Mouse (Mus musculus): ENCODE measurements around the gene Psma1.

DNA sequence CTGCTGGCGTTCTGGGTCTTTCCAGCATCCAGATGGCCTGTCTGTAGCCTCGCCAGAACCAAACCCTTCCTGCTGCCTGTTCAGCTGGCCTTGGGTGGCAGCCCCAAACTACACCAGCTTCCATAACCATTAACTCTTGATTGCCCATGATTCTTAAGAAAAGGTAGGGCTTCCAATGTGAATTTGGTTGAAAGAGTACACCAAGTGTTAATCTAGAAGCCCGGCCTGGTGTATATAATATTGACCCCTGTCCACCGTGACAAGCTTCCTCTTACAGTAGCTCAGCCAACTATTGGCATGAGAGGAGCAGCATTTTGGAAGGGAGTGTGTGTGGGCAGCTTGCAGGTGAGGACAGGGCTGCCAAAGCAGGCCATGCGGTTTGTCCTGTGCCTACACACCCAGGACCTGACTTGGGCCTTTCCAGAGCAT, 14.2 kb upstream of the Psma1 start:
- TF ChIP-seq GATA1 (IDR thresholded peaks at IDR 0.05; ENCODE audit: borderline replicate concordance, low read length): no peak
- TF ChIP-seq FLI1 (IDR thresholded peaks at IDR 0.05; ENCODE audit: low read length): no peak

Data from megakaryocyte, embryonic 14.5 days (primary cell).